Mouse (Mus musculus): ENCODE data around the gene Paqr7.

GRCm38 (mm10) chr4:134489986-134490665 lies 6.4 kb upstream of the Paqr7 start:
- TF ChIP-seq CTCF (conservative IDR thresholded peaks at IDR 0.05; ENCODE audit: insufficient read depth, insufficient read length, low read depth, low read length) (no peak), POLR2A (IDR thresholded peaks at IDR 0.05; ENCODE audit: low read depth, low read length) (no peak)

Measured in kidney, adult 2 months (tissue).